Mouse (Mus musculus): ENCODE data around the gene Gal3st3.

DNA sequence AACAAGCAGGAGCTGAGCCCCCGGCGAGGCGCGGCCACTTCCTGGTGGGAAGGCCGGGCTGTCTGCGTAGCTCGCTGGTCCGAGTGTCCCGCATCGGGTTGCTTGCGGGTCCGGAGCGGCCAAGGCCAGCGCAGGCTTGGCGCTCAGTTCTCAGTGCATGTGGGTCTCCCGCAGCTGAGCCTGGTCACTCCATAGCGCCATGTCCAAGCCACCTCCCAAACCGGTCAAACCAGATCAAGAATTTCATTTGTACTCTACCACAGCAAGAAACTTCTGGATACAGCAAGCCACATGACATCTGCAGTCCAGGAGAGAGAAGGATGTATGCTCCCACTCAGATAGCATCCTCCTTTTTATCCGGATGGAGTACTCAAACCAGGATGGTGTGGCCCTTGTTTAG, 29.8 kb downstream of the Gal3st3 start:
- TF ChIP-seq CTCF (IDR thresholded peaks at IDR 0.05; ENCODE audit: control insufficient read depth, insufficient read depth, insufficient replicate concordance, low read depth, low read length) (no peak), POLR2A (IDR thresholded peaks at IDR 0.05; ENCODE audit: control insufficient read depth, low read depth, low read length) (no peak)
